Mouse (Mus musculus) left cerebral cortex, adult 8-10 months (tissue): Measurements from ENCODE around the gene Mlx. TPM values are rescaled to one million over a fixed set of nuclear protein-coding genes. Genes with fewer than 3 reads are reported as not detected.
"Not testable (repeated sequence)": the region's sequence is repeated elsewhere in the genome, so short reads cannot be mapped to it uniquely, and the experiment has no call there.

Experiments
- DNase-seq, 2 experiments: peaks; one replicate each; pipeline ENCODE4 v3.0.0; 2022; ENCODE audit warnings: low spot score in 2 of 2
- total RNA-seq, 4 experiments: library from RNA; stranded (reverse); gene quantifications; 2 replicates each; pipeline ENCODE4 v1.2.4; 2022

Mlx gene
- total RNA-seq, 4 experiments from 2014 or later: 31.1 to 41.9 (median 37.1) TPM

DNA sequence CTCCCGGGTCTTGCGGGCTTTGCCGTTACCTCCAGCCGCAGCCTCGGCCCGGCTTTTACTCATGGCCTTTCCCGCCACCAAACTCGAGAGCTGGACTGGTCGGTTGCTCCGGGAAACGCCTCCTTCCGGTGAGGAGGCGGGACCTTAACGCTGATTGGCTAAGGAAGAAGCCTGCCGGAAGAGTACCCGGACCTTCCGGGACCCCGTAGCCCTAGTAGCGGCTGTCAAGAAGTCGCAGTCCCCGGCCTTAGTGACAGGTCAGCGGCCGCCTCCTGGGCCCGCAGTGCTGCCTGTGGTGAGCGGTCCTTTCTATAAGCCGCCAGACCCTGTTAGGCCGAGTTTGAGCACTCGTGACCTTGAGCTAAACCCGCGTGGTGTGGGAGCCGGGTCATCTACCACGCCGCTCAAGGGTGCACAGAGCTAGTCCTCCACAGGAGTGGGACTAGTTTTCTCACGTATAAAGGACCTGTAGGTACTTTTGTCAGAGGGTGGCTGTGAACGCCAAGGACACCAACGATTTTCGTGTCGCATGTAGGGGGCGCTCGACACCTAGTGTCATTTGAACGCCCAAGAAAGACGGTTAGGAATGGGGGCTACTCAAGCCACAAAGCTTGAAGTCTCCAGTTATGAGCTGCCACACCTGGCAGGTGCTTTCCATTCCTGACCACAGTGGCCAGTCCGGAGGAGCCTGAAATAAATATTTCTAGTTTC, 8.4 kb downstream of the Mlx start, which contains the start of gene Psmc3ip:
TSS of gene Psmc3ip (minus strand) at position 123 of the 711 bp plus-strand sequence.
- peak; percentile 87 to 95 for DNase-seq

DNA sequence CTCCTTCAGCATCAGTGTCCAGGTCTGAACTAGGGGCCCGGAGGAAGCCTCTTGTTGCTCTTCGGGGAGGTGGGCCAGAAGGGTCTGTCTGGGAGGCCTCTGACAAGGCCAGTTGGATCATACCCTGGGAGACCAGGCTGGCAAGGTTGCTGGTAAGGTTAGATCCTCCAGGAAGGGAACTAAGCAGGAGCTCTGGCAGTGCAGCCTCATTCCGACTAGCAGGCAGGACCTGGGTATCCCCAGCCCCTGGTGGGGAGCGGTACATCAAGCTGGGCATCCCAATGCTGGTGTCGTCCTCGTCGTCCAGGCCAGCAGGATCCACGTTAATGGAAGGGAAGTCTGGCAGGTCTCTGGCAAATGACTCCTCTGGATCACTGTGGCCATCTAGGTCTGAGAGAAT, 11.2 kb downstream of the Mlx start:
- DNase-seq: no peak

DNA sequence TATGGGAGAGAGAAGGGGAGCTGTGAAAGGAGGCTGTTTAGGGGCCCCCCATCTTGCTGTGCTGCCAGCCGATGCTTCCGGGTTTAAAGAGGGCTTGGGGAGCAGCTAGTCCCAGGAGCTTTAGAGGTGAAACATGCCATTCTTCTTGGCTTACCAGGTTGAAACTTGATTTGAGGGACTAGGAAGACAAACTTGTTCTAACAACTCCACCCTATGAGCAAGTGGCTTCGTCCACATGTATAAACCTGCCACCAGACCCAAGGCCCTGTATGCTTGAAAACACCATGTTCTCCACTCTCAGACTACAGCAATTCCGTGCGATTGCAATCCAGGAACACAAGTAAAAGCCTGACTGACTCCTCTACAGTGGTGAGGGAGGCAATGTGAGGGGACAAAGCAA, 15.9 kb downstream of the Mlx start:
- DNase-seq: no peak

DNA sequence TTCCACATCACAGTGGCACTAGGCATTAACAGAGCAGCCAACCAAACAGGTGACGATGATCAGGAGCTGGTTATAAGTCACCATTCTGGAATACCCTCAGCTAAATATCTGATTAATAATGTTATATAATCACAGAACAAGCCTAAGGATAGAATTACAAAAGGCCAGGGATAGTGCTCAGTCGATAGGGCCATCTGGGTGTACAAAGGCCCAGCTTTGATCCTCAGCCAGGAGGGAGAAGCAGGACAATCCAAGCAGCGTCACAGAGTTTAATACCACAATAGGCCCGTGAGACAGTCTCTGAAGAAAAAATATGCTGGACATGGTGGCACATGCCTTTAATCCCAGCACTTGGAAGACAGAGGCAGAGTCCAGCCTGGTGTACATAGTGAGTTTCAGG, 22.3 kb downstream of the Mlx start:
- DNase-seq: no peak

DNA sequence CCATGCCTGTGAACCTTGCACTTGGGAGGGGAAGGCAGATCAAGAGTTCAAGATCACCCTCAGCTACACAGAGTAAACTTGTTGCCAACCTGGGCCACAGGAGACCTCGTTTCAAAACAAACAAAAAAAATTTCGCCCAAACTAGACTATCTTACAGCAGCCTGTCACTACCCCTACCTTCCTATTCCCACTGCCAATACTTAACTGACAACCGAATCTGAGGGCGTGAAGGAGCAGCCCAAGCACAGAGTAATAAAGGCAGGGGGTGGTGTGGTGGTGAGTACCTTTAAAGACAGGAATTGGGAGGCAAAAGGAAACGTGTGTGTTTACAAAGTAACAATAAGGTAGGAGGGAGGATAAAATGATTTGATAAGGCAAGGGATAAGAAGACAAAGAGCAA, 23.6 kb downstream of the Mlx start:
- DNase-seq: no peak

DNA sequence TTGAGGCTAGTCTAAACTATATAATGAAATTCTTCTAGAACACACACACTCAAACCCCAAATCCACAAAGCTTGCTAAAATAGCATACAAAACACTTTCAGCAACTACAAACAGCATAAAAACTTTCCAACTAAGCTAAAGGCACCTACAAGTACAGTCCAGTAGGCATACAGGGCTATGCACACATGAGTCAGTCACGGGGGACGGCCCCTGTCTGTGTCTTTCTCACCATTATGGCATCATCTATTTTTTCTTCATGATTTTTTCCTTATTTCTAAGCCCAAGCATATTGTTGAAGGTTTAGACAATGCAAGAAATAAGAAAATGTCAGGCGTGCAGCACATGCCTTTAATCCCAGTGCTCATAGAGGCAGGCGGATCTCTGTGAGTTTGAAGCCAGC, 24.1 kb downstream of the Mlx start:
- no peak for DNase-seq

DNA sequence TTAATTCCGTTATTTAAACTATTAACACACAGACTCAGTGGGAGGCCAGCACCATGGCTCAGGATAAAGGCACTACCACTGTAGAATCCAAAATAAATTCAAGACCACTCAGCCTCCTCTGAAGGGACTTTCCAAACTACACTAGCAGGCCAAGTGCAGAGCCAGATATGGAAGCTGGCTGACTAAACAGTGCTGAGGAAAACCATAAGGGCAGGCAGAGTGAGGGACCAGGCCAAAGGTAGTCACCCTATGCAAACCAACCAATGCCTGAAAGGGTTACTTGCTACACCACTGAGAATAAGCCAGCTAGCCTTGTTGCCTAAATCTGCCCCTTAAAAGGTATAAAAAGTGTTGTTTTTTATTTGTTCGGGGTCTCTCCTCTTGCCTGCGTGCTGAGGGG, 25.1 kb downstream of the Mlx start:
- DNase-seq: no peak

DNA sequence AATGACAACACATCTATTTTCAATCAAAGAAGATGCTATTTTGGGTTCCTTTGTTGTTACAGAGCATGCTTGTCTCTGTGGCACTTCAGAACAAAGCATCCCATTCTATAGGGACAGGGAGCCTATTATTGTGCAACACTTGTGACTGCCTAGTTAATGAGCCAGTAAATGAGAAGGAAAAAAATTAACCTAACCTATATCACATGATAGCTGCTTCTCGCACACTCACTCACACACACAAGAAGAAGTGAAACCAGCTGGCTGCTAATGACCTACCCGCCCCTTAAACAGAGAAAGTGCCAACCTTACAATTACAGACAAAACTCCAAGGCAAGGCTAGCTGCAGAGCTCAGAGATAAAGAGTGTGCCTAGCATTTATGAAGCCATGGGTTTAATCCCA, 28.5 kb downstream of the Mlx start:
- DNase-seq: no peak

DNA sequence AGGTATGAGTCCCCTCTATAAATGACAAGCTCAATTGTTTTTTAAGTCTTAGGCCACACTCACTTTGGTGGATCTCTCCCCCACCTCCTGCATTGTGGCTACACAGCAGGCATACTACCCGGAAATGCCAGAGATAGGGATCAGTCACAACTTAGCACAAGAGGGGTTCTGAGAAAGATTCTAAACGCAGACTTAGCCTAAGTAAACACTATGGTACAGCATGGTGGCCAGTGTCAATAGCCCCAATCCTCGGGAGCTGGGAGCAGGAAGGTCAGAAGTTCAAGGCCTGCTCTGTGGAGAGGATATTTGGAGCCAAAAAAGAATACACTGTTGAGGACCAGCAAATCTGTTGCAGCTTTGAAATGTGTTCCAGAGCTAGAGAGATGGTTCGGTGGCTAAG, 31.0 kb downstream of the Mlx start:
- DNase-seq: no peak

DNA sequence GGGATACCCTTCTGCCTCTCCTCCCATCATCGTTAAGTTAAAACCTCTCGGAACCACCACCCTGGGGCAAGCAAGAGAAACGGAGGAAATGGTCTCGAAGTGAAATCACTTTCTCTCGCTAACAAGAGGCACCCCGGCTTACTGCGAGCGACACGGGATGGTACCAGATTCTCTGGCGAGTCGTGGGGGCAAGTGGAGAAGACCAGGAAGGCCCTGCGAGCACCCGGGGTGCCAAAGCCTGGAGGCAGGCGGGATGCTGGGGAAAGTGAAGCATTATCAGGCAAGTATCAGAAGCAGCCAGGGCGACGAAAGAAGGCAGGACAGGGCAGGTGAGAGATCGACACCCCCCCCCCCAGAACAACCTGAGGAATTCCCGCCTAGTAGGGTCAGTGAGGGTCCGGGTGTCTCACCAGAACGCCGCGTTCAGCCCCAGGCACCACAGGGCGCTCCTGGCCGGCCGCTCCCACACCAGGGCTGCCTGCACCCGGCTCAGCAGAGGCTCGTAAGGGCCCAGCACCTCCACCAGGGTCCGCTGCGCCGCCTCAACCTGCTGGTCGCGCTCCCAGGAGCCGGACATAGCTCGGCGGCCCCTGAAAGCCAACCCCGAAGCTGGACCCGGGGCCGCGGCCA, 32.2 kb downstream of the Mlx start:
- DNase-seq: no peak

DNA sequence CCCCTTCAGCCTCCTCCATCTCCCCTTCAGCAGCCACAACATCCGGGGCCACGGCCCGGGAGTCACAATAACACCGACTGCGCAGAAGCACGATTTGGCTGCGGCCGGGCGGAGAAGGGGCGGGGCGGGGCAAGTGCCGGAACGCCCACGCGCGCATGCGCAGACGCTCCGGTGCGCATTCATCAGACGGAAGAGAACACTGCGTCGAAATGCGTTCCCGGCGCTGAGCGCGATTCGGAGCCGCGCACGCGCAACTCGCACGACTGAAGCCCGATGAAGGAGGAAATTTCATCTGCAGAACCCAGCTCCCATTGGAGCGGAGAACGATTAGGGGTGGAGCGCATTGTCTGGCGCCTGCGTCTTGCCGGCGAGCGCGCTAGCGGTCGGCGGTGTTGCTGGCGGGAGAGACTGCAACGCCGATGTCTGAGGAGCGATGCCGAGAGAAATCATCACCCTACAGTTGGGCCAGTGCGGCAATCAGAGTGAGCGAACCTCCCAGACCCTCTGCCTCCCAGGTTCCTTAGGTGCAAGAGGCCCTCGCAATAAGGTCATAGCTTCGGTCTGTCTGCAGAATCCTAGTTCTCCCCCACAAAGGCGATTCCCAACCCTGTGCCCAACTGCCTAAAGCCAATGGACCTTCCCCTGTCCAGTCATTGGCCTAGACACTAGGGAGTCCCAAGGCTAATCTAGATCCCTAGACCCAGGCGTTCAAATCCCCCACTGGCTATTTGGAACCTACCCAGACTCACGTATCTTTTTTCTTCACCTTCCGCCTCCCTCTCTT, 32.9 kb downstream of the Mlx start, which contains the start of the genes Retreg3 and Tubg1:
TSS of gene Retreg3 (minus strand) at position 133 of the 784 bp plus-strand sequence.
TSS of gene Tubg1 (plus strand) at position 178 of the 784 bp plus-strand sequence.
- peak; percentile 99 for DNase-seq

DNA sequence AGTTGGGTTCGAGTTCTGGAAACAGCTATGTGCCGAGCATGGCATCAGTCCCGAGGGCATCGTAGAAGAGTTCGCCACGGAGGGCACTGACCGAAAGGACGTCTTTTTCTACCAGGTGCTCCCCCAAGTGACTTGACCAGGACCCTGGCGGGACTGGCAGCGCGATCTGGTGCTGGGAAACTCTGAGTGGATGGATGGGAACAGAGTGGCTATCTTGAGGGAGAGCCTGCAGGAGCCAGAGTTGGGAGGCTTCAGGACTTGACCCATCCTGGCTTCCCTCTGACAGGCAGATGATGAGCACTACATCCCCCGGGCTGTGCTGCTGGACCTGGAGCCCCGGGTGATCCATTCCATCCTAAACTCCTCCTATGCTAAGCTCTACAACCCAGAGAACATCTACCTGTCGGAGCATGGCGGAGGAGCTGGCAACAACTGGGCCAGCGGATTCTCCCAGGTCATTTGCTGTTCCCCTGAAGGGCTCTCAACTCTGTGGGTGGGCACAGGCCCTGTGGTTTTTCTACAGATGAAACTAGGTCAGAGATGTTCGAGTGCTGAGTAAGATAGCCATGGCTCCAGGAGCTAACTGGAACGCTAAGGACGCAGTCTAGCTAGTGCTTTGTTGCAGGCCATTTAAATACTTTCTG, 33.6 kb downstream of the Mlx start:
- DNase-seq: no peak

DNA sequence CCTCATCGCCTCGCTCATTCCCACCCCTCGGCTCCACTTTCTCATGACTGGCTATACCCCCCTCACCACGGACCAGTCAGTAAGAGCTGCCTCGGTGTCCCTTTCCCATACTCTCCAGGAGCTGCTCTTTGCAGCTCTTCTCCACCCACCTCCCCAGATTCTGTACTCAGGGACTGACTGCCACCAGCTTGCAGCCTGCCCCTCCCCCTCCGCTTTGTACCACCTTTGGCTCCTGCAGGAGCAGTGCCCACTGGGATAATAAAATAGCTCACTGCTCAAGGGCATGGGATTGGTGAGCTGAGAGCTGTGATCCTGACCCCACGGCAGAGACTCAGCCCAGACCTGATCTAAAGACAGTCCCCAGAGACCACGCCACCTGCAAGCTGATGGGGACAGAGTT, 37.4 kb downstream of the Mlx start:
- not testable (repeated sequence) for DNase-seq

DNA sequence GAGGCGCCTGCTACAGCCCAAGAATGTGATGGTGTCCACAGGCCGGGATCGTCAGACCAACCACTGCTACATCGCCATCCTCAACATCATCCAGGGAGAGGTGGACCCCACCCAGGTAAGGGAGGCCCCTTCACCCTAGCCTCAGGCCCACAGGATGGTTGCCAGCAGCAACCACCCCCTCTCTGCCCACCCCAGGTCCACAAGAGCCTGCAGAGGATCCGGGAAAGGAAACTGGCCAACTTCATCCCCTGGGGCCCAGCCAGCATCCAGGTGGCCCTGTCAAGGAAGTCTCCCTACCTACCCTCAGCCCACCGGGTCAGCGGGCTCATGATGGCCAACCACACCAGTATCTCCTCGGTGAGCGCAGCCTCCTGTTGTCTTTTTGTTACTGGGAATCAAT, 37.9 kb downstream of the Mlx start:
- DNase-seq: not testable (repeated sequence)

DNA sequence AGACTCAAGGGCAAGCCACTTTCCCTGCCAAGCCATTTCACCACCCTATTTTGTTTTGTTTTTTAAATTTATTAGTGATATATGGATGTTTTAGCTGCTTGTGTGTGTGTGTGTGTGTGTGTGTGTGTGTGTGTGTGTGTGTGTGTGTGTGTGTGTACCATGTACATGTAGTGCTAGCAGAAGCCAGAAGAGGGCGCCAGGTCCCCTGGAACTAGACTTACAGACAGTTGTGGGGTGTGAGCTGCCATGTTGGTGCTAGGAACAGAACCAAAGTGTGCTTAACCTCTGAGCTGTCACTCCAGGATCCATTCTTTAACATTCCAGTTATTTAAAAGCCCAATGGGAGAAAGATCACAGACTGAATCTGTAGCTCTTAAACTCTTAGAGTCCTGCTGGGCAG, 40.0 kb downstream of the Mlx start:
- DNase-seq: no peak

DNA sequence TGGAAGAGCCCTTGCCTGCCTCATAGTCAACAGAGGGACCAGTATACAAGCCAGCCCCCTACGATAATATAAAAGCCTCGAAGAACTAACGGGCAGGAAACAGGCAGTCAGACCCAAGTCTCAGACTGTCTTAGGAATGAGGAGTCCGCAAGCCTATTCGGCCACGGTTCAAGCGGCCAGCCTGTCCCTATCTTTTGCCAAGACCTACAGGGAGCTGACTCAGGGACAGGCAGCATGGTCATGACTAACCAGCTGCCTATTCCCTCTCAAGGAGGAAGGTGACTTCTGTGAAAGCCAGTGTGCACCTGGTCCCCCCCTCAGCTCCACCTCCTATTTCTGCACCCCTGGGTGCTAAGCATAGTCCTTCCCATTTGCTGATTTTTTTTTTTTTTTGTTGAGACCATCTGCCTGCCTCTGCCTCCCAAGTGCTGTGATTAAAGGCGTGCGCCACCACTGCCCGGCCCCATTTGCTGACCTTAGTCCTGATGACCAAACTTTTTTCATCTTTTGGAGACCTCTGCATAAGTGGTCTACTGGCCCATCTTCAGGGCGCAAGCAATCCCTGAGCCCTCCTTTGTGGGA, 42.0 kb downstream of the Mlx start:
- DNase-seq: no peak

DNA sequence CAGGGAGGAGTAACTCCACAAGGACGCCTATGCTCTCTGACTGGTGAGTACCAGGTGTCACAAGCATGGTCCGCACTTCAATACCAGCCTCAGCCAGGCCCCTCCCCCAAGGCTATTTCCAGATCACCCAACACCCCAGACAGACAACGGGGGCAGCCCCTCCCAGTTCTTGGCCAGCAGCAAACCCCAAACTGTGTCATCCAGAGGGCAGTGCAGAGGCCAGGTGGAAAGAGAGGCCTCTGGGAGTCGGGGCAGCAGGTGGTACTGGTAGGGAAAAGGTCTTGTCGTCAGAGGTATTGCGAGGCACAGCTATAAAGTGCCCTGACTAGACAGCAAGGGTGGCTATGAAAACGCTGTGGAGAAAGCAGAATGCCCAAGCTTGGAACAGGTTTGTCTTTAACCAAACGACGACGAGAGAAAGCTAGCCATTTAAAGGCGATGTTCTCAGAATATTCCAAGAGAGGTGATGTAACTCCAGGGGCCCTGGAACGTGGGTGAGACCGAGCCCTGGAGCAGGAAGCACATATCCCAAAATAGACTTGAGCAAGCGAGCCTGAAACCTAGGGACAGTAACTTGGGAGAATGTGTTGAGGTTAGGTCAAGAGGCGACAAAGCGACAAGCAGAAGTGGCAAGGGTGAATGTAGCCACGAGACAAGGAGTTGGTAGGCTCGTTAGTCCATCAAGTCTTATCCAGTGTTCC, 43.1 kb downstream of the Mlx start:
- DNase-seq: no peak

DNA sequence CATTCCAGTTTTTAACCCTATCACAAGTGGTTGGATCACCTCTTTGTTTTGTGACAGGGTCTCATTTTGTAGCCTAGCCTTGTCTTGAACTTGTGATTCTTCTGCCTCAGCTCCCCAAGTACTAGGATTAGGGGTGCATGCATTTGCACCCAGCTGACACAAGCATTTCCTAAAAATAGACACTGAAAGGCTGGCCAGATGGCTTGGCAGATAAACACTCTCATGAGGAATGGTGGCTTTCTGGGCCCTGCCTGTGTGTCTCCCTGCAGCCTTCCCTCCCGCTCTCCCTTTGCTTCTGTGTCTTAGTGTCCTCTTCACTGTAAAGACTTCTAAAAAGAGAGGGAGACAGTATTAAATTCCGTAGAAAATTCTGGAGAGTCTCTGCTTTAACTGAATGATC, 44.1 kb downstream of the Mlx start:
- DNase-seq: no peak

DNA sequence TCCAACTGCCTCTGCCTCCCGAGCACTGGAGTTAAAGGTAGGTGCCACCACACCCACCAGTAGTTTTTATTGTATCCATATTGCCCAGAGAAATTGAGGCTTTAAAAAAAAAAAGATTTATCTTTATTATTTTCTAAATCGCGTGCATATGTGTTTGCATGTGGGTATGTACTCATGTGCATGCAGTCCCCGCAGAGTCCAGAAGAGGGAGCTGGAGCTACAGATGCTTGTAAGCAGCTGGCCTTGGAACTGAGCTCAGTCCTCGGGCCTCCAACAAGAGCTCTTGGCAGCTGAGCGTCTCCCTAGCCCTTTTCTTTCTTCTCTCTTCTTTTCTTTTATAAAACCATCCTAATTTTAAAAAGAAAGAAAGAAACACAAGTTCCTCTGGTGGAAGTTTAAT, 44.6 kb downstream of the Mlx start:
- DNase-seq: no peak

DNA sequence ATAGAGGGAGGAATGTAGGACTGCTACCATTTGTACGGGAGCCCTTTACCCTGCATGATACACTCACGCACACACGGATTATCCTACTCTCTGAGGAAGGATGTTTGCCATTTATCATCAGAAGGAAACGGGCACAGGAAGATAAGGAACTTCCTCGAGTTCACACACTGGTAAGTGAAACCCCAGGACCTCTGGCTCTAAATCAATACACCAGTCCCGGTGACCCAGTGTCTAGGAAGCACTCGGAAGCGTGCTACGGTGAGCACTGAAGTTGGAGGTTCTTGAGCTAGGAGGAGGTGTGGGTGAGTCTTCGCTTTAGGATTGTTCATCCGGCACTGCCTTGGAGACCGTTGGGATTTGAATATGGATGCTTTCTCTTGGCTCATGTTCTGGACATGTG, 46.0 kb downstream of the Mlx start:
- no peak for DNase-seq
